In the genomic region with DNA sequence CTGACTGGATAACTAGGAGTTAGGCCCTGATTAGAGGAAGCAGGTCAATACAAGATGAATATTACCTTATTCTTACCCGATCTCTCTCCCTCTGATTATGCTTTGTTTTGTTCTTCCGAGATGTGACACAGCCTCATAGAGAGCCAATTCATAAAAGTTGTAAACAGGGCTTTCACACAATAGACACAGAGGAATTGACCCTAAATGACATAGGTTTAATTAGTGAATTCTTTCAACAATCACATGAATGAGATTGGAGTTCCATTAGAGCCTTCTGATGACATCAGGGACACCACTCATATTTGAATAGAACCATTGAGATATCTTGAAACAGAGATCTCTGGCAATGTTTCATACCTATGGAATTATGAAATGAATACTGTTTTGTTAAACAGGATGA, we compare ENCODE assay signal across 26 mouse cellular contexts.
A peak's percentile ranks its signal among the peaks of the same experiment; 100 is the strongest.
DNase-seq lines count a peak whose midpoint lies in the region; ATAC-seq lines count a peak whose summit lies in the region.
"Had no signal": no experiment of that assay in that cellular context is flagged by ENCODE, and none has a peak within 500 bp of the region (broad histone marks: within the 10 kb centered on the region; RNA-seq: fewer than 3 reads in every experiment).

No protein-coding gene starts in this region.

- H3K4me1 ChIP-seq in kidney, embryonic 16.5 days (ENCODE audit: insufficient read depth, low read length) = no peaks in the 10 kb centered on the region
- H3K4me1 ChIP-seq: embryonic facial prominence, embryonic 10.5 days; embryonic facial prominence, embryonic 12.5 days; forebrain, embryonic 13.5 days; forebrain, embryonic 15.5 days had no signal

- no peak overlapping the region for H3K9ac ChIP-seq in kidney, embryonic 16.5 days (replicated peaks; ENCODE audit: low read length)
- H3K9ac ChIP-seq: embryonic facial prominence, embryonic 12.5 days; forebrain, embryonic 13.5 days; forebrain, embryonic 15.5 days; forebrain, postnatal 0 days had no signal

- H3K27me3 ChIP-seq in kidney, embryonic 16.5 days (ENCODE audit: insufficient read depth, low read length) = no peaks in the 10 kb centered on the region
- H3K27me3 ChIP-seq: CH12.LX; embryonic facial prominence, embryonic 12.5 days; forebrain, embryonic 13.5 days; forebrain, embryonic 15.5 days had no signal

- DNase-seq in frontal cortex, postnatal 25 days (ENCODE audit: low spot score in 2 of 2) = no peak
- peak; percentile 9 for DNase-seq in left cerebral cortex, adult 11 months (ENCODE audit: low spot score)
- DNase-seq in left cerebral cortex, postnatal 25 days (ENCODE audit: low spot score in 2 of 2) = no peak
- DNase-seq in retina, embryonic 14.5 days (ENCODE audit: low spot score) = peak; percentile 26
- peak; percentile 35 for DNase-seq in telencephalon, adult 2 months (ENCODE audit: low read depth, low spot score)
- no peak for DNase-seq in embryo, embryonic 10 days (ENCODE audit: low spot score)
- DNase-seq: adrenal gland, adult 2 months; adrenal gland, postnatal 10 days; adrenal gland, postnatal 36 days; B cell, adult 2 months; cerebellum, adult 11 months; cerebellum, adult 18-20 months; cerebellum, adult 8-10 months; cerebellum, adult 9-11 months; cerebellum, postnatal 14 days; cerebellum, postnatal 36 days; forebrain, postnatal 0 days had no signal

- no peak overlapping the region for H3K4me3 ChIP-seq in kidney, embryonic 16.5 days (ENCODE audit: low read length)
- H3K4me3 ChIP-seq: embryonic facial prominence, embryonic 10.5 days; embryonic facial prominence, embryonic 12.5 days; forebrain, embryonic 13.5 days; forebrain, embryonic 15.5 days had no signal

- no peaks in the 10 kb centered on the region for H3K36me3 ChIP-seq in kidney, embryonic 16.5 days (ENCODE audit: insufficient read depth, low read length)
- H3K36me3 ChIP-seq: embryonic facial prominence, embryonic 10.5 days; embryonic facial prominence, embryonic 12.5 days; forebrain, embryonic 15.5 days; G1E had no signal

- no peak overlapping the region for H3K27ac ChIP-seq in kidney, embryonic 16.5 days (ENCODE audit: low read length)
- H3K27ac ChIP-seq: embryonic facial prominence, embryonic 10.5 days; embryonic facial prominence, embryonic 12.5 days; forebrain, embryonic 13.5 days; forebrain, embryonic 15.5 days had no signal

- intact Hi-C loops in left cerebral cortex, postnatal 25 days (cut with DNase I) = no loop called here

- no peaks in the 10 kb centered on the region for H3K9me3 ChIP-seq in kidney, embryonic 16.5 days (ENCODE audit: low read length)
- H3K9me3 ChIP-seq: embryonic facial prominence, embryonic 10.5 days; embryonic facial prominence, embryonic 12.5 days; forebrain, embryonic 13.5 days; forebrain, embryonic 15.5 days; G1E had no signal

- WGBS in kidney, embryonic 16.5 days = 86% methylated on average over 2 of the region's 2 CpGs

- H3K4me2 ChIP-seq in kidney, embryonic 16.5 days (replicated peaks; ENCODE audit: low read depth, low read length) = no peak overlapping the region
- H3K4me2 ChIP-seq: embryonic facial prominence, embryonic 12.5 days; forebrain, embryonic 13.5 days; forebrain, embryonic 15.5 days had no signal

- ATAC-seq in frontal cortex, adult (ENCODE audit: low TSS enrichment) = peak; percentile 52
- ATAC-seq in kidney, embryonic 16.5 days (ENCODE audit: low FRiP score, low TSS enrichment) = no peak
- ATAC-seq: CD4-positive, CD25-positive, alpha-beta regulatory T cell, adult 4 months; forebrain, embryonic 13.5 days; forebrain, embryonic 15.5 days; forebrain, postnatal 0 days had no signal

Comparison
In these comparisons a context has a peak if more than half of its experiments do, and no peak if none do; other contexts are left out.
1. DNase-seq: peak in left cerebral cortex, adult 11 months (single experiment), retina, embryonic 14.5 days (single experiment) and telencephalon, adult 2 months (single experiment); none in frontal cortex, postnatal 25 days (0 of 2), left cerebral cortex, postnatal 25 days (0 of 2) and embryo, embryonic 10 days (single experiment).